Mouse (Mus musculus): ENCODE measurements at regions not wholly inside any gene's neighbourhood (a gene's known extent, or its start where the extent isn't known, plus 50 kb on each side); places are given as distances from the start of the nearest gene placed in this dataset.

GRCm38 (mm10) chr7:62924585-62925331, 101.3 kb upstream of the A26c2 start:
- peak in 1 of 2 experiments; percentile 63 for DNase-seq (ENCODE audit: inconsistent age in 2 of 2, low spot score in 1 of 2)

DNA sequence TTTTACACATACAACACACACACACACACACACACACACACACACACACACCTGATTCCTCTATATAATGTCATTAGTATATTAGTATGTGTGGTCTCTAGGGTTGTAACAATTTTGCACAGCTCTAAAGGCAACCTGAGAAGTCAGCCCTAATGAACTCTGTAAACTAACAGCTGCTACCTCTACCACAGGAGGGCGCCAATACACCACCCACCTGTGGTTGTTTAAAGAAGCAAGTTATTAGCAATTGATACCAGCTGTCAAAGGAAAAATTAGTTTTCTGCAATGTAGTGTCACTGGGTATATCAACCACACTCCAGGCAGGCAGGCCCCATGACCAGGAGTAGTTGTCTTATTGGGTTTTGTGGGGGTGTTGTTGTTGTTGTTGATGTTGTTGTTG, 98.8 kb upstream of the A26c2 start:
- peak; percentile 22 to 59 for DNase-seq (ENCODE audit: inconsistent age in 2 of 2, low spot score in 1 of 2)

GRCm38 (mm10) chr7:62894337-62894736, 70.9 kb upstream of the A26c2 start:
- DNase-seq (ENCODE audit: inconsistent age in 2 of 2, low spot score in 1 of 2) = no peak

GRCm38 (mm10) chr7:62877033-62877432, 53.6 kb upstream of the A26c2 start:
- DNase-seq (ENCODE audit: inconsistent age in 2 of 2, low spot score in 1 of 2) = peak; percentile 3 to 34
